Mouse (Mus musculus) hindbrain, embryonic 11.5 days (tissue): ENCODE results near the gene Tubb2b. TPM values are rescaled to one million over a fixed set of nuclear protein-coding genes. Genes with fewer than 3 reads are reported as not detected.

Source experiments
- ATAC-seq: fragments of 200-750 bp; cut with Nextera tagmentation; 2 replicates; pipeline ENCODE4 v1.8.0; 2017; ENCODE audit warnings: mild to moderate bottlenecking, moderate TSS enrichment, moderate library complexity; ENCODE audit not compliant: low FRiP score
- DNase-seq: peaks from one replicate; pipeline ENCODE4 v3.0.0-alpha.2; 2015; ENCODE audit warnings: low spot score
- H3K27ac ChIP-seq: fragments of 300-500 bp; sonication (generic); 2 replicates; pipeline ENCODE4 v1.5.1; 2014; ENCODE audit warnings: mild to moderate bottlenecking, low read depth, low read length
- H3K27me3 ChIP-seq: fragments of 300-500 bp; sonication (generic); 2 replicates; pipeline ENCODE4 v1.6.1; 2014; ENCODE audit warnings: mild to moderate bottlenecking, low read length, moderate library complexity, mixed read lengths; ENCODE audit not compliant: control insufficient read depth, insufficient read depth
- H3K36me3 ChIP-seq: fragments of 300-500 bp; sonication (generic); 2 replicates; pipeline ENCODE4 v1.6.1; 2014; ENCODE audit warnings: mild to moderate bottlenecking, low read length, moderate library complexity, mixed read lengths; ENCODE audit not compliant: control insufficient read depth, insufficient read depth
- H3K4me1 ChIP-seq: fragments of 300-500 bp; sonication (generic); replicated peaks from 2 replicates; pipeline ENCODE4 v1.6.1; 2014; ENCODE audit warnings: low read length, mixed read lengths; ENCODE audit not compliant: control insufficient read depth, insufficient read depth
- H3K4me2 ChIP-seq: fragments of 300-500 bp; sonication (generic); replicated peaks from 2 replicates; pipeline ENCODE4 v1.6.1; 2014; ENCODE audit warnings: mild to moderate bottlenecking, low read depth, low read length
- H3K4me3 ChIP-seq: fragments of 300-500 bp; sonication (generic); 2 replicates; pipeline ENCODE4 v1.5.1; 2014; ENCODE audit warnings: low read depth, low read length
- H3K9ac ChIP-seq: fragments of 300-500 bp; sonication (generic); 2 replicates; pipeline ENCODE4 v1.6.1; 2014; ENCODE audit warnings: low read depth, low read length
- H3K9me3 ChIP-seq: fragments of 300-500 bp; sonication (generic); 2 replicates; pipeline ENCODE4 v1.6.1; 2016; ENCODE audit warnings: low read length; ENCODE audit not compliant: control insufficient read depth
- WGBS: fragments of 180-500 bp; shearing (Covaris S2); extraction: QIAGEN DNeasy Blood & Tissue Kit; methylation state at CpG from one replicate; pipeline ENCODE4 v1.1.7; 2014; 5-methylcytosine and 5-hydroxymethylcytosine counted together
- polyA plus RNA-seq: library from polyadenylated mRNA; unstranded; fragments of >200 nt; fragmentation: Nextera tagmentation; extraction: Ambion mirVana; gene quantifications from 2 replicates; pipeline ENCODE4 v1.2.1, GENCODE M21; 2014

Tubb2b gene
- polyA plus RNA-seq, 1 experiment from 2014 or later: 318 TPM

- DNase-seq: peak; percentile 41
- peak; percentile 3; the same call in 1 of the 2 replicates for ATAC-seq
- peak overlapping the region; percentile 67 for H3K9ac ChIP-seq
- 43% methylated on average over 3 of the region's 3 CpGs for WGBS
- no peaks in the 10 kb centered on the region for H3K27me3 ChIP-seq
- peak overlapping the region; percentile 42 for H3K4me2 ChIP-seq
- H3K4me3 ChIP-seq: no peak overlapping the region
- peaks cover 19% of the 10 kb centered on the region for H3K4me1 ChIP-seq
- H3K36me3 ChIP-seq: no peaks in the 10 kb centered on the region
- H3K9me3 ChIP-seq: no peaks in the 10 kb centered on the region
- H3K27ac ChIP-seq: peak overlapping the region; percentile 99
Measured at GRCm38 (mm10) chr13:34148181-34148580, 17.9 kb upstream of the Tubb2b start.

GRCm38 (mm10) chr13:34146916-34147315 is 16.6 kb upstream of the Tubb2b start:
- ATAC-seq (no peak), DNase-seq (no peak)
- Histone ChIP-seq H3K9ac (no peak overlapping the region), H3K4me1 (peaks cover 19% of the 10 kb centered on the region), H3K36me3 (no peaks in the 10 kb centered on the region), H3K4me3 (no peak overlapping the region), H3K9me3 (no peaks in the 10 kb centered on the region), H3K27ac (no peak overlapping the region), H3K27me3 (no peaks in the 10 kb centered on the region), H3K4me2 (no peak overlapping the region)
- WGBS: 65% methylated on average over 3 of the region's 3 CpGs

- DNase-seq (no peak), ATAC-seq (peak; percentile 50; the same call in 1 of the 2 replicates)
- Histone ChIP-seq H3K36me3 (no peaks in the 10 kb centered on the region), H3K9me3 (no peaks in the 10 kb centered on the region), H3K27me3 (no peaks in the 10 kb centered on the region), H3K4me2 (no peak overlapping the region), H3K9ac (no peak overlapping the region), H3K27ac (no peak overlapping the region), H3K4me1 (peaks cover 7% of the 10 kb centered on the region; the same call in 1 of the 2 replicates), H3K4me3 (no peak overlapping the region)
- 34% methylated on average over 5 of the region's 5 CpGs for WGBS
Measured at GRCm38 (mm10) chr13:34143389-34143788, 13.1 kb upstream of the Tubb2b start.

GRCm38 (mm10) chr13:34136605-34137004 is 6.3 kb upstream of the Tubb2b start:
- H3K9ac ChIP-seq: no peak overlapping the region
- no peaks in the 10 kb centered on the region for H3K9me3 ChIP-seq
- H3K27ac ChIP-seq: peak overlapping the region; percentile 25; the same call in 1 of the 2 replicates
- H3K4me3 ChIP-seq: no peak overlapping the region
- ATAC-seq: no peak
- H3K4me2 ChIP-seq: no peak overlapping the region
- no peaks in the 10 kb centered on the region for H3K27me3 ChIP-seq
- H3K4me1 ChIP-seq: peaks cover 9% of the 10 kb centered on the region
- WGBS: 66% methylated on average over 7 of the region's 7 CpGs
- no peak for DNase-seq
- no peaks in the 10 kb centered on the region for H3K36me3 ChIP-seq

GRCm38 (mm10) chr13:34134276-34134675 is 4.0 kb upstream of the Tubb2b start:
- ATAC-seq (no peak), DNase-seq (peak; percentile 40)
- Histone ChIP-seq H3K9me3 (no peaks in the 10 kb centered on the region), H3K4me2 (peak overlapping the region; percentile 60), H3K9ac (peak overlapping the region; percentile 69), H3K27me3 (no peaks in the 10 kb centered on the region), H3K27ac (peak overlapping the region; percentile 100), H3K4me1 (peaks cover 12% of the 10 kb centered on the region), H3K36me3 (no peaks in the 10 kb centered on the region), H3K4me3 (0 out of 2 replicates have a peak overlapping the region, but pooled peaks have one; percentile 13)
- WGBS: 27% methylated on average over 7 of the region's 7 CpGs

- Histone ChIP-seq H3K27ac (peak overlapping the region; percentile 100), H3K4me2 (peak overlapping the region; percentile 60), H3K27me3 (no peaks in the 10 kb centered on the region), H3K4me3 (peak overlapping the region; percentile 63), H3K9me3 (no peaks in the 10 kb centered on the region), H3K36me3 (no peaks in the 10 kb centered on the region), H3K9ac (peak overlapping the region; percentile 81), H3K4me1 (peaks cover 12% of the 10 kb centered on the region)
- 6% methylated on average over 15 of the region's 15 CpGs for WGBS
- ATAC-seq (peak; percentile 9), DNase-seq (peak; percentile 79)
Measured at GRCm38 (mm10) chr13:34133326-34134071, 3.2 kb upstream of the Tubb2b start.

GRCm38 (mm10) chr13:34132875-34133274 is 2.6 kb upstream of the Tubb2b start:
- Histone ChIP-seq H3K4me1 (peaks cover 12% of the 10 kb centered on the region), H3K4me2 (peak overlapping the region; percentile 60), H3K36me3 (no peaks in the 10 kb centered on the region), H3K27ac (peak overlapping the region; percentile 100), H3K9me3 (no peaks in the 10 kb centered on the region), H3K4me3 (peak overlapping the region; percentile 63), H3K27me3 (no peaks in the 10 kb centered on the region), H3K9ac (peak overlapping the region; percentile 81)
- 11% methylated on average over 6 of the region's 6 CpGs for WGBS
- ATAC-seq (no peak), DNase-seq (peak; percentile 46)

GRCm38 (mm10) chr13:34132299-34132698 is 2.0 kb upstream of the Tubb2b start:
- H3K4me2 ChIP-seq: peak overlapping the region; percentile 60
- peak overlapping the region; percentile 63 for H3K4me3 ChIP-seq
- peaks cover 12% of the 10 kb centered on the region for H3K4me1 ChIP-seq
- H3K9ac ChIP-seq: peak overlapping the region; percentile 81
- DNase-seq: peak; percentile 71
- 0% methylated on average over 15 of the region's 15 CpGs for WGBS
- H3K27ac ChIP-seq: peak overlapping the region; percentile 100
- no peaks in the 10 kb centered on the region for H3K27me3 ChIP-seq
- no peaks in the 10 kb centered on the region for H3K9me3 ChIP-seq
- ATAC-seq: no peak
- no peaks in the 10 kb centered on the region for H3K36me3 ChIP-seq

GRCm38 (mm10) chr13:34131708-34132060 is 1.4 kb upstream of the Tubb2b start:
- under 1% methylated on average over 10 of the region's 10 CpGs for WGBS
- peak overlapping the region; percentile 60 for H3K4me2 ChIP-seq
- H3K36me3 ChIP-seq: no peaks in the 10 kb centered on the region
- H3K4me1 ChIP-seq: peaks cover 12% of the 10 kb centered on the region
- H3K27ac ChIP-seq: peak overlapping the region; percentile 100
- peak overlapping the region; percentile 63 for H3K4me3 ChIP-seq
- DNase-seq (peak; percentile 91), ATAC-seq (peak; percentile 65)
- peak overlapping the region; percentile 81 for H3K9ac ChIP-seq
- H3K27me3 ChIP-seq: no peaks in the 10 kb centered on the region
- no peaks in the 10 kb centered on the region for H3K9me3 ChIP-seq
